Mouse (Mus musculus) MEL (cell line): Measurements from ENCODE around the gene Zfp952. TPM values are rescaled to one million over a fixed set of nuclear protein-coding genes. Genes with fewer than 3 reads are reported as not detected.

Experiments
- DNase-seq: peaks from one replicate; pipeline ENCODE4 v3.0.0; 2011; ENCODE audit warnings: low read depth, low spot score
- H3K27ac ChIP-seq: 2 replicates; pipeline ENCODE4 v1.5.1; 2012; ENCODE audit warnings: low read depth, mild to moderate bottlenecking, control low read depth, low read length, moderate library complexity; ENCODE audit not compliant: control insufficient read depth
- H3K27me3 ChIP-seq, 2 experiments: fragments of 150-350 bp in 1 of 2; sonication (generic) in 1 of 2; 2 replicates each; pipeline ENCODE4 v1.6.1; 2012; ENCODE audit warnings: low read length in 2 of 2, mild to moderate bottlenecking in 2 of 2, improper control_type of control experiment in 1 of 2, moderate library complexity in 1 of 2; ENCODE audit not compliant: insufficient read depth in 2 of 2, control insufficient read depth in 1 of 2
- H3K36me3 ChIP-seq, 2 experiments: 2 replicates each; pipeline ENCODE4 v1.6.1; 2012 to 2014; ENCODE audit warnings: low read length in 2 of 2, improper control_type of control experiment in 1 of 2, inconsistent platforms in 1 of 2, mild to moderate bottlenecking in 1 of 2; ENCODE audit not compliant: insufficient read depth in 2 of 2, control insufficient read depth in 1 of 2
- H3K4me1 ChIP-seq, 2 experiments: fragments of 150-350 bp in 1 of 2; sonication (generic) in 1 of 2; 2 replicates each; pipeline ENCODE4 v1.6.1; 2012; ENCODE audit warnings: low read length in 2 of 2, improper control_type of control experiment in 1 of 2, mild to moderate bottlenecking in 1 of 2; ENCODE audit not compliant: insufficient read depth in 2 of 2, control insufficient read depth in 1 of 2
- H3K4me3 ChIP-seq, 2 experiments: fragments of 150-350 bp in 1 of 2; sonication (generic) in 1 of 2; 2 replicates each; pipeline ENCODE4 v1.5.1; 2012; ENCODE audit warnings: low read depth in 2 of 2, low read length in 2 of 2, mild to moderate bottlenecking in 2 of 2, moderate library complexity in 2 of 2, control low read depth in 1 of 2, improper control_type of control experiment in 1 of 2; ENCODE audit not compliant: control insufficient read depth in 1 of 2, insufficient read depth in 1 of 2
- H3K79me2 ChIP-seq: 2 replicates; pipeline ENCODE4 v1.6.1; 2012; ENCODE audit warnings: mild to moderate bottlenecking, low read length, moderate library complexity; ENCODE audit not compliant: control insufficient read depth, poor library complexity, insufficient read depth
- H3K9ac ChIP-seq: 2 replicates; pipeline ENCODE4 v1.6.1; 2012; ENCODE audit warnings: low read depth, mild to moderate bottlenecking, control low read depth, low read length, moderate library complexity; ENCODE audit not compliant: control insufficient read depth, poor library complexity, severe bottlenecking
- H3K9me3 ChIP-seq: fragments of 150-350 bp; sonication (generic); replicated peaks from 2 replicates; pipeline ENCODE4 v1.6.1; 2012; ENCODE audit warnings: mild to moderate bottlenecking, low read length, improper control_type of control experiment, moderate library complexity; ENCODE audit not compliant: insufficient read depth
- BHLHE40 ChIP-seq: IDR thresholded peaks from 2 replicates; pipeline ENCODE4 v1.6.1; 2012; ENCODE audit warnings: low read depth, mild to moderate bottlenecking, inconsistent platforms, low read length, improper control_type of control experiment, borderline replicate concordance
- CHD1 ChIP-seq: IDR thresholded peaks from 2 replicates; pipeline ENCODE4 v1.6.1; 2012; ENCODE audit warnings: low read depth, mild to moderate bottlenecking, inconsistent platforms, low read length, improper control_type of control experiment
- CHD2 ChIP-seq: IDR thresholded peaks from 2 replicates; pipeline ENCODE4 v1.6.1; 2011; ENCODE audit warnings: low read length, improper control_type of control experiment
- E2F4 ChIP-seq: IDR thresholded peaks from 2 replicates; pipeline ENCODE4 v1.6.1; 2011; ENCODE audit warnings: low read depth, low read length, improper control_type of control experiment, borderline replicate concordance
- ELF1 ChIP-seq: IDR thresholded peaks from 2 replicates; pipeline ENCODE4 v1.6.1; 2014; ENCODE audit warnings: low read depth, mild to moderate bottlenecking, inconsistent platforms, low read length, improper control_type of control experiment, moderate library complexity
- GATA1 ChIP-seq: IDR thresholded peaks from 2 replicates; pipeline ENCODE4 v1.6.1; 2011; ENCODE audit warnings: low read depth, low read length, improper control_type of control experiment
- HCFC1 ChIP-seq: IDR thresholded peaks from 2 replicates; pipeline ENCODE4 v1.6.1; 2012; ENCODE audit warnings: low read depth, mild to moderate bottlenecking, inconsistent platforms, low read length, improper control_type of control experiment, moderate library complexity
- KAT2A ChIP-seq: conservative IDR thresholded peaks from 2 replicates; pipeline ENCODE4 v1.6.1; 2012; ENCODE audit warnings: low read depth, low read length, improper control_type of control experiment, inconsistent platforms
- MAZ ChIP-seq: IDR thresholded peaks from 2 replicates; pipeline ENCODE4 v1.6.1; 2012; ENCODE audit warnings: low read depth, mild to moderate bottlenecking, inconsistent platforms, low read length, improper control_type of control experiment
- MEF2A ChIP-seq: IDR thresholded peaks from 2 replicates; pipeline ENCODE4 v1.6.1; 2014; ENCODE audit warnings: low read depth, mild to moderate bottlenecking, inconsistent platforms, low read length, improper control_type of control experiment; ENCODE audit not compliant: poor library complexity, insufficient replicate concordance, severe bottlenecking; ENCODE audit errors: extremely low read depth
- MYB ChIP-seq: IDR thresholded peaks from 2 replicates; pipeline ENCODE4 v1.6.1; 2011; ENCODE audit warnings: mild to moderate bottlenecking, low read depth, low read length, improper control_type of control experiment
- NELFE ChIP-seq: IDR thresholded peaks from 2 replicates; pipeline ENCODE4 v1.6.1; 2011; ENCODE audit warnings: low read depth, low read length, improper control_type of control experiment
- NRF1 ChIP-seq: IDR thresholded peaks from 2 replicates; pipeline ENCODE4 v1.6.1; 2014; ENCODE audit warnings: low read depth, mild to moderate bottlenecking, inconsistent platforms, low read length, improper control_type of control experiment, moderate library complexity; ENCODE audit not compliant: poor library complexity, insufficient read depth, severe bottlenecking
- POLR2A ChIP-seq, 2 experiments: IDR thresholded peaks; 2 replicates each; pipeline ENCODE4 v1.6.1; 2011 to 2012; ENCODE audit warnings: low read length in 2 of 2, mild to moderate bottlenecking in 2 of 2, control low read depth in 1 of 2, improper control_type of control experiment in 1 of 2, low read depth in 1 of 2, moderate library complexity in 1 of 2; ENCODE audit not compliant: control insufficient read depth in 1 of 2, insufficient read depth in 1 of 2, poor library complexity in 1 of 2
- RCOR1 ChIP-seq: IDR thresholded peaks from 2 replicates; pipeline ENCODE4 v1.6.1; 2012; ENCODE audit warnings: low read depth, mild to moderate bottlenecking, inconsistent platforms, low read length, improper control_type of control experiment
- SMC3 ChIP-seq: IDR thresholded peaks from 2 replicates; pipeline ENCODE4 v1.6.1; 2011; ENCODE audit warnings: low read depth, low read length, improper control_type of control experiment
- TBP ChIP-seq: IDR thresholded peaks from 2 replicates; pipeline ENCODE4 v1.8.0; 2011; ENCODE audit warnings: low read depth, low read length, improper control_type of control experiment
- TCF12 ChIP-seq: IDR thresholded peaks from 2 replicates; pipeline ENCODE4 v1.6.1; 2014; ENCODE audit warnings: low read depth, mild to moderate bottlenecking, inconsistent platforms, low read length, improper control_type of control experiment, moderate library complexity
- UBTF ChIP-seq: IDR thresholded peaks from 2 replicates; pipeline ENCODE4 v1.6.1; 2012; ENCODE audit warnings: low read depth, mild to moderate bottlenecking, inconsistent platforms, low read length, improper control_type of control experiment, moderate library complexity, borderline replicate concordance; ENCODE audit not compliant: insufficient read depth
- ZC3H11A ChIP-seq: IDR thresholded peaks from 2 replicates; pipeline ENCODE4 v1.6.1; 2012; ENCODE audit warnings: low read depth, mild to moderate bottlenecking, inconsistent platforms, low read length, improper control_type of control experiment
- ZKSCAN1 ChIP-seq: IDR thresholded peaks from 2 replicates; pipeline ENCODE4 v1.6.1; 2012; ENCODE audit warnings: low read depth, mild to moderate bottlenecking, inconsistent platforms, low read length, improper control_type of control experiment, moderate library complexity
- ZNF384 ChIP-seq: IDR thresholded peaks from 2 replicates; pipeline ENCODE4 v1.6.1; 2012; ENCODE audit warnings: low read depth, mild to moderate bottlenecking, inconsistent platforms, low read length, improper control_type of control experiment
- polyA plus RNA-seq, 2 experiments: library from polyadenylated mRNA; stranded (reverse) in 1 of 2; unstranded in 1 of 2; fragments of >175 nt in 1 of 2; fragments of >200 nt in 1 of 2; gene quantifications; 2 replicates each; pipeline versions ENCODE4 v1.2.1 to v1.2.4; 2012; ENCODE audit warnings: low replicate concordance in 2 of 2, low read depth in 1 of 2; ENCODE audit not compliant: insufficient read length in 2 of 2, insufficient read depth in 1 of 2, missing spikeins in 1 of 2
- total RNA-seq: library from RNA; depleted of rRNA; stranded (reverse); fragments of 300-350 nt; gene quantifications from 2 replicates; pipeline ENCODE4 v1.2.3, GENCODE M21; 2012

The Zfp952 gene
- total and polyA plus RNA-seq, 3 experiments, result 2.9 to 4.7 TPM; not detected in 1

DNA sequence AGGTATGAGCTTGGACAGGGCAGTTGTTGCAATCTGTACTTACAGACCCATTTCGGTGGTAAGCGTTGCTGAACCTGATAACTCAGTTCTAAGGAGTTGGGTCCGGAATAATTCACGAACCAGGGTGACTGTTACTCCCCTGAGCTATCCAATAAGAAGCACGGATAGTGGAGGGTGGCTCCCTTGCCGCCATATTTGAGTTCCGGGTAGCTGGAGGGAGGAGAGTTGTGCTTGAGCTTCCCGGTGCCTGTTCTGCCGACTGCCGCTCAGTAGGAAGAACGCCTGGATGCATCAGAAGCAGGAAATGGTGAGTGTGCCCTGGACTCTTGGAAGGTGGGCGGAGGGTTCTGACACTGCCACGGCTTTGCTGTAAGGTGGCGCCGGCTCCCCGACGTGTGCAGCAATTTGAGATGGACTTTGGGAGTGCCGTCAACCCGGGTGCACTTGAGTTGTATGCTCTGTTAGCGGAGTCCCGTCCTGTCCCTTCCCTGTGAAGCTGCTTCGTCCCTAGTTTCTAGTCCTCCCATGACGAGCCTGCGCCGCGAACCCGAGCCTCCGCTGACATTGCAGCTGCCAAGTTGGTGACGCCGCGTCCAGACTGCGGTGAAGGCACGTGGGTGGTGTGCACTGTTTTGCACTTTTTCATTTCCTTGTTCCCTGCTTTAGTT is 27.2 kb upstream of the Zfp952 start, which contains the start of gene Zfp472 (continued):
- TF ChIP-seq NELFE (peak; percentile 67), ZNF384 (no peak), UBTF (no peak), HCFC1 (peak; percentile 89), BHLHE40 (peak; percentile 41; the same call in 1 of the 2 replicates), SMC3 (no peak), E2F4 (peak; percentile 85; the same call in 1 of the 2 replicates), RCOR1 (0 out of 2 replicates have a peak, but pooled peaks have one; percentile 30), MAZ (no peak), TCF12 (peak; percentile 58; the same call in 1 of the 2 replicates)

DNA sequence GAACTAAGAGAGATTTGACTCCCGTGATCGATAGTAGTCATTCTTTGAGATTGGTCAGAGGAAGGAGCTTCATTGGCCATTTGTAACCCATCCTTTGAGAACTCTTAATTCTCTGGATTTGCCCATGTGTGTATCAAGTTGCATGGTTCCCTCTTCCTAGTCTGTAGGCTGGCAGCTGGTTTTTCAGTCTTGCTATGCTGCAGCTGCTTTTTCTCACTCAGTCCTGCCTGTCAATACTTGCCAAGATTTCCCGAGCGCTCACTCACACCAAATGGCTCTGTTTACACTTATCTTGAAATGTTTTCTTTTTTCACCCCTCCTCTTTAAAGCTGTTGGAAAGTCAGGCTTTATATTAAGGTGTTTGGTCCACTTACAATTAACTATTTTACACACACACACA is 11.6 kb upstream of the Zfp952 start:
- no peak overlapping the region for H3K9ac ChIP-seq
- no peak for TF ChIP-seq CHD2
- no peak for TF ChIP-seq KAT2A
- TF ChIP-seq HCFC1, result no peak
- no peak for TF ChIP-seq CHD1
- no peak for TF ChIP-seq NRF1
- no peak for TF ChIP-seq MEF2A
- H3K27ac ChIP-seq, result no peak overlapping the region
- DNase-seq, result no peak
- peaks cover 0 to 18% of the 10 kb centered on the region in 2 experiments; a peak in 2 of 4 replicates for H3K36me3 ChIP-seq
- H3K27me3 ChIP-seq, result no peaks in the 10 kb centered on the region
- H3K9me3 ChIP-seq, result no peaks in the 10 kb centered on the region
- 0 out of 2 replicates have a peak, but pooled peaks cover 3% of the 10 kb centered on the region for H3K79me2 ChIP-seq
- no peaks in the 10 kb centered on the region for H3K4me1 ChIP-seq
- H3K4me3 ChIP-seq, result no peak overlapping the region

- Histone ChIP-seq H3K4me3 (no peak overlapping the region), H3K9me3 (no peaks in the 10 kb centered on the region), H3K79me2 (no peaks in the 10 kb centered on the region), H3K27me3 (no peaks in the 10 kb centered on the region), H3K27ac (no peak overlapping the region)
- DNase-seq, result no peak
- TF ChIP-seq ELF1, result no peak
- TF ChIP-seq TBP, result no peak
- no peak for TF ChIP-seq ZKSCAN1
- TF ChIP-seq MYB, result no peak
- TF ChIP-seq UBTF, result no peak
- no peak for TF ChIP-seq ZC3H11A
- TF ChIP-seq POLR2A (IDR thresholded peaks at IDR 0.05; ENCODE audit: control insufficient read depth in 1 of 2, insufficient read depth in 1 of 2, low read depth in 1 of 2, low read length in 2 of 2, poor library complexity in 1 of 2), result no peak
- no peak for TF ChIP-seq NELFE
- TF ChIP-seq GATA1, result no peak
- TF ChIP-seq CHD1, result no peak
- TF ChIP-seq, all 39 proteins: peak for 0
- Histone ChIP-seq H3K4me1 (no peaks in the 10 kb centered on the region), H3K9ac (no peak overlapping the region), H3K36me3 (no peaks in the 10 kb centered on the region)
Observed at GRCm38 (mm10) chr17:32986301-32986700, 6.6 kb upstream of the Zfp952 start.
